Mouse (Mus musculus): ENCODE data around the gene Eif4h. TPM values are rescaled to one million over a fixed set of nuclear protein-coding genes. Genes with fewer than 3 reads are reported as not detected.
A peak's percentile ranks its signal among the peaks of the same experiment; 100 is the strongest.

The Eif4h gene
- polyA plus RNA-seq, 1 experiment from 2014 or later = 502 TPM

GRCm38 (mm10) chr5:134637820-134638367 is 1.4 kb downstream of the Eif4h start:
- peaks cover 14% of the 10 kb centered on the region for H3K4me1 ChIP-seq (ENCODE audit: insufficient read depth, low read length)
- H3K9ac ChIP-seq (replicated peaks; ENCODE audit: low read length) = peak overlapping the region; percentile 99
- H3K27me3 ChIP-seq (ENCODE audit: insufficient read depth, low read length) = no peaks in the 10 kb centered on the region
- peak overlapping the region; percentile 98 for H3K4me3 ChIP-seq (ENCODE audit: low read length)
- no peak overlapping the region for H3K27ac ChIP-seq (ENCODE audit: low read length)
- peaks cover 18% of the 10 kb centered on the region for H3K36me3 ChIP-seq (ENCODE audit: insufficient read depth, low read length)
- no peak for ATAC-seq (ENCODE audit: low FRiP score, low TSS enrichment)
- H3K9me3 ChIP-seq (ENCODE audit: low read length) = no peaks in the 10 kb centered on the region
- WGBS = 12% methylated on average over 5 of the region's 5 CpGs
- H3K4me2 ChIP-seq (replicated peaks; ENCODE audit: low read depth, low read length) = peak overlapping the region; percentile 59

GRCm38 (mm10) chr5:134632841-134633240 is 6.4 kb downstream of the Eif4h start:
- no peak overlapping the region for H3K27ac ChIP-seq (ENCODE audit: low read length)
- H3K9me3 ChIP-seq (ENCODE audit: low read length) = no peaks in the 10 kb centered on the region
- H3K4me2 ChIP-seq (replicated peaks; ENCODE audit: low read depth, low read length) = no peak overlapping the region
- WGBS = 80% methylated on average over 2 of the region's 2 CpGs
- H3K27me3 ChIP-seq (ENCODE audit: insufficient read depth, low read length) = no peaks in the 10 kb centered on the region
- H3K36me3 ChIP-seq (ENCODE audit: insufficient read depth, low read length) = peaks cover 36% of the 10 kb centered on the region
- no peak overlapping the region for H3K9ac ChIP-seq (replicated peaks; ENCODE audit: low read length)
- H3K4me1 ChIP-seq (ENCODE audit: insufficient read depth, low read length) = peaks cover 14% of the 10 kb centered on the region
- ATAC-seq (ENCODE audit: low FRiP score, low TSS enrichment) = no peak
- no peak overlapping the region for H3K4me3 ChIP-seq (ENCODE audit: low read length)

GRCm38 (mm10) chr5:134630835-134631234 is 8.5 kb downstream of the Eif4h start:
- no peaks in the 10 kb centered on the region for H3K9me3 ChIP-seq (ENCODE audit: low read length)
- no peak for ATAC-seq (ENCODE audit: low FRiP score, low TSS enrichment)
- H3K4me1 ChIP-seq (ENCODE audit: insufficient read depth, low read length) = peaks cover 8% of the 10 kb centered on the region; the same call in 1 of the 2 replicates
- no peak overlapping the region for H3K27ac ChIP-seq (ENCODE audit: low read length)
- no peaks in the 10 kb centered on the region for H3K27me3 ChIP-seq (ENCODE audit: insufficient read depth, low read length)
- H3K4me2 ChIP-seq (replicated peaks; ENCODE audit: low read depth, low read length) = no peak overlapping the region
- peaks cover 48% of the 10 kb centered on the region for H3K36me3 ChIP-seq (ENCODE audit: insufficient read depth, low read length)
- no peak overlapping the region for H3K4me3 ChIP-seq (ENCODE audit: low read length)
- H3K9ac ChIP-seq (replicated peaks; ENCODE audit: low read length) = no peak overlapping the region

GRCm38 (mm10) chr5:134629508-134629907 is 9.8 kb downstream of the Eif4h start:
- Histone ChIP-seq H3K4me2 (replicated peaks; ENCODE audit: low read depth, low read length) (no peak overlapping the region), H3K9ac (replicated peaks; ENCODE audit: low read length) (no peak overlapping the region), H3K9me3 (ENCODE audit: low read length) (no peaks in the 10 kb centered on the region), H3K4me1 (ENCODE audit: insufficient read depth, low read length) (peaks cover 8% of the 10 kb centered on the region; the same call in 1 of the 2 replicates), H3K27me3 (ENCODE audit: insufficient read depth, low read length) (no peaks in the 10 kb centered on the region), H3K36me3 (ENCODE audit: insufficient read depth, low read length) (peaks cover 53% of the 10 kb centered on the region), H3K27ac (ENCODE audit: low read length) (no peak overlapping the region), H3K4me3 (ENCODE audit: low read length) (no peak overlapping the region)
- ATAC-seq (ENCODE audit: low FRiP score, low TSS enrichment) = no peak
- WGBS = 65% methylated on average over 4 of the region's 4 CpGs

GRCm38 (mm10) chr5:134622069-134622468 is 17.2 kb downstream of the Eif4h start:
- no peak overlapping the region for H3K9ac ChIP-seq (replicated peaks; ENCODE audit: low read length)
- no peaks in the 10 kb centered on the region for H3K27me3 ChIP-seq (ENCODE audit: insufficient read depth, low read length)
- no peak overlapping the region for H3K27ac ChIP-seq (ENCODE audit: low read length)
- no peak for ATAC-seq (ENCODE audit: low FRiP score, low TSS enrichment)
- H3K4me1 ChIP-seq (ENCODE audit: insufficient read depth, low read length) = no peaks in the 10 kb centered on the region
- 79% methylated on average over 2 of the region's 2 CpGs for WGBS
- no peak overlapping the region for H3K4me3 ChIP-seq (ENCODE audit: low read length)
- H3K36me3 ChIP-seq (ENCODE audit: insufficient read depth, low read length) = peaks cover 89% of the 10 kb centered on the region
- H3K4me2 ChIP-seq (replicated peaks; ENCODE audit: low read depth, low read length) = no peak overlapping the region
- H3K9me3 ChIP-seq (ENCODE audit: low read length) = no peaks in the 10 kb centered on the region

GRCm38 (mm10) chr5:134621099-134621640 is 18.1 kb downstream of the Eif4h start:
- Histone ChIP-seq H3K9ac (replicated peaks; ENCODE audit: low read length) (no peak overlapping the region), H3K9me3 (ENCODE audit: low read length) (no peaks in the 10 kb centered on the region), H3K4me3 (ENCODE audit: low read length) (no peak overlapping the region), H3K4me2 (replicated peaks; ENCODE audit: low read depth, low read length) (no peak overlapping the region), H3K27me3 (ENCODE audit: insufficient read depth, low read length) (no peaks in the 10 kb centered on the region), H3K27ac (ENCODE audit: low read length) (no peak overlapping the region), H3K36me3 (ENCODE audit: insufficient read depth, low read length) (peaks cover 81% of the 10 kb centered on the region), H3K4me1 (ENCODE audit: insufficient read depth, low read length) (no peaks in the 10 kb centered on the region)
- ATAC-seq (ENCODE audit: low FRiP score, low TSS enrichment) = no peak
- 89% methylated on average over 16 of the region's 16 CpGs for WGBS

GRCm38 (mm10) chr5:134620457-134620856 is 18.8 kb downstream of the Eif4h start:
- 89% methylated on average over 9 of the region's 9 CpGs for WGBS
- no peak overlapping the region for H3K27ac ChIP-seq (ENCODE audit: low read length)

GRCm38 (mm10) chr5:134617071-134617470 is 22.2 kb downstream of the Eif4h start:
- Histone ChIP-seq H3K9me3 (ENCODE audit: low read length) (no peaks in the 10 kb centered on the region), H3K27me3 (ENCODE audit: insufficient read depth, low read length) (no peaks in the 10 kb centered on the region), H3K4me2 (replicated peaks; ENCODE audit: low read depth, low read length) (no peak overlapping the region), H3K4me1 (ENCODE audit: insufficient read depth, low read length) (no peaks in the 10 kb centered on the region), H3K9ac (replicated peaks; ENCODE audit: low read length) (no peak overlapping the region), H3K27ac (ENCODE audit: low read length) (no peak overlapping the region), H3K36me3 (ENCODE audit: insufficient read depth, low read length) (peaks cover 49% of the 10 kb centered on the region), H3K4me3 (ENCODE audit: low read length) (no peak overlapping the region)
- no peak for ATAC-seq (ENCODE audit: low FRiP score, low TSS enrichment)
- WGBS = 60% methylated on average over 3 of the region's 3 CpGs

More at GRCm38 (mm10) chr5:134620457-134620856, 18.8 kb downstream of the Eif4h start:
- Histone ChIP-seq H3K4me2 (replicated peaks; ENCODE audit: low read depth, low read length) (no peak overlapping the region), H3K27me3 (ENCODE audit: insufficient read depth, low read length) (no peaks in the 10 kb centered on the region), H3K9me3 (ENCODE audit: low read length) (no peaks in the 10 kb centered on the region), H3K36me3 (ENCODE audit: insufficient read depth, low read length) (peaks cover 73% of the 10 kb centered on the region), H3K9ac (replicated peaks; ENCODE audit: low read length) (no peak overlapping the region), H3K4me3 (ENCODE audit: low read length) (no peak overlapping the region), H3K4me1 (ENCODE audit: insufficient read depth, low read length) (no peaks in the 10 kb centered on the region)
- ATAC-seq (ENCODE audit: low FRiP score, low TSS enrichment) = no peak

- Histone ChIP-seq H3K27ac (ENCODE audit: low read length) (no peak overlapping the region), H3K4me1 (ENCODE audit: insufficient read depth, low read length) (no peaks in the 10 kb centered on the region), H3K27me3 (ENCODE audit: insufficient read depth, low read length) (no peaks in the 10 kb centered on the region), H3K4me3 (ENCODE audit: low read length) (no peak overlapping the region), H3K4me2 (replicated peaks; ENCODE audit: low read depth, low read length) (no peak overlapping the region), H3K9me3 (ENCODE audit: low read length) (no peaks in the 10 kb centered on the region), H3K9ac (replicated peaks; ENCODE audit: low read length) (no peak overlapping the region), H3K36me3 (ENCODE audit: insufficient read depth, low read length) (peaks cover 37% of the 10 kb centered on the region)
- 74% methylated on average over 4 of the region's 4 CpGs for WGBS
- ATAC-seq (ENCODE audit: low FRiP score, low TSS enrichment) = no peak
Observed at GRCm38 (mm10) chr5:134615780-134616179, 23.5 kb downstream of the Eif4h start.

GRCm38 (mm10) chr5:134615380-134615779 is 23.9 kb downstream of the Eif4h start:
- no peaks in the 10 kb centered on the region for H3K9me3 ChIP-seq (ENCODE audit: low read length)
- no peak overlapping the region for H3K9ac ChIP-seq (replicated peaks; ENCODE audit: low read length)
- WGBS = 80% methylated on average over 8 of the region's 8 CpGs
- no peak overlapping the region for H3K27ac ChIP-seq (ENCODE audit: low read length)
- H3K36me3 ChIP-seq (ENCODE audit: insufficient read depth, low read length) = peaks cover 33% of the 10 kb centered on the region
- ATAC-seq (ENCODE audit: low FRiP score, low TSS enrichment) = no peak
- H3K4me3 ChIP-seq (ENCODE audit: low read length) = no peak overlapping the region
- H3K4me2 ChIP-seq (replicated peaks; ENCODE audit: low read depth, low read length) = no peak overlapping the region
- H3K27me3 ChIP-seq (ENCODE audit: insufficient read depth, low read length) = no peaks in the 10 kb centered on the region
- no peaks in the 10 kb centered on the region for H3K4me1 ChIP-seq (ENCODE audit: insufficient read depth, low read length)

All from kidney, embryonic 16.5 days (tissue).